Mouse (Mus musculus) large intestine, adult 2 months (tissue): ENCODE measurements around the gene Kcnq1. TPM values are rescaled to one million over a fixed set of nuclear protein-coding genes. Genes with fewer than 3 reads are reported as not detected.

ENCODE experiments used
- DNase-seq: peaks from one replicate; pipeline ENCODE4 v3.0.0-alpha.2; 2012; ENCODE audit warnings: low read depth, low spot score
- WGBS: fragments of 180-500 bp; shearing (Covaris S2); methylation state at CpG from one replicate; pipeline ENCODE4 v1.1.7; 2018; 5-methylcytosine and 5-hydroxymethylcytosine counted together
- polyA plus RNA-seq: library from polyadenylated mRNA; depleted of rRNA; stranded (reverse); fragments of >200 nt; gene quantifications from 2 replicates; pipeline ENCODE4 v1.2.3, GENCODE M21; 2012

Kcnq1 gene
- polyA plus RNA-seq, 1 experiment, result 52.6 TPM

GRCm38 (mm10) chr7:143433331-143433730 lies 327.2 kb downstream of the Kcnq1 start:
- 49% methylated on average over 7 of the region's 7 CpGs for WGBS
- DNase-seq, result no peak

GRCm38 (mm10) chr7:143437231-143437893 lies 331.2 kb downstream of the Kcnq1 start:
- DNase-seq, result no peak
- WGBS, result 42% methylated on average over 18 of the region's 18 CpGs

GRCm38 (mm10) chr7:143437894-143438581 lies 331.9 kb downstream of the Kcnq1 start:
- no peak for DNase-seq

GRCm38 (mm10) chr7:143438965-143439364 lies 332.8 kb downstream of the Kcnq1 start:
- WGBS, result 92% methylated on average over 1 of the region's 1 CpGs
- DNase-seq, result no peak

More at GRCm38 (mm10) chr7:143437894-143438581, 331.9 kb downstream of the Kcnq1 start:
- 6% methylated on average over 63 of the region's 63 CpGs for WGBS

- no peak for DNase-seq
- WGBS, result 60% methylated on average over 8 of the region's 8 CpGs
These were observed 338.4 kb downstream of the Kcnq1 start for GRCm38 (mm10) chr7:143444580-143444954.

- DNase-seq, result no peak
- 16% methylated on average over 55 of the region's 55 CpGs for WGBS
These were observed 338.9 kb downstream of the Kcnq1 start for GRCm38 (mm10) chr7:143444955-143445648.

- DNase-seq, result no peak
- WGBS, result 15% methylated on average over 52 of the region's 53 CpGs
These were observed 339.7 kb downstream of the Kcnq1 start for GRCm38 (mm10) chr7:143445651-143446460.

GRCm38 (mm10) chr7:143447130-143447529 lies 341.0 kb downstream of the Kcnq1 start:
- 51% methylated on average over 2 of the region's 2 CpGs for WGBS
- DNase-seq, result no peak

GRCm38 (mm10) chr7:143458963-143459331 lies 352.8 kb downstream of the Kcnq1 start:
- DNase-seq, result no peak
- 28% methylated on average over 38 of the region's 38 CpGs for WGBS

- DNase-seq, result no peak
- whole genome bisulfite sequencing, result 32% methylated on average over 100 of the region's 100 CpGs
These were observed 353.4 kb downstream of the Kcnq1 start for GRCm38 (mm10) chr7:143459332-143460211.

GRCm38 (mm10) chr7:143460217-143460834 lies 354.2 kb downstream of the Kcnq1 start:
- 47% methylated on average over 60 of the region's 60 CpGs for WGBS
- DNase-seq, result no peak

GRCm38 (mm10) chr7:143460874-143461273 lies 354.7 kb downstream of the Kcnq1 start, which contains the start of gene Cdkn1c:
Gene Cdkn1c (minus strand): TSS chr7:143461050.
- WGBS, result 27% methylated on average over 48 of the region's 48 CpGs
- DNase-seq, result no peak

GRCm38 (mm10) chr7:143461294-143461870 lies 355.2 kb downstream of the Kcnq1 start:
- 27% methylated on average over 27 of the region's 32 CpGs for WGBS
- no peak for DNase-seq

GRCm38 (mm10) chr7:143461920-143462319 lies 355.8 kb downstream of the Kcnq1 start:
- no peak for DNase-seq
- WGBS, result 72% methylated on average over 11 of the region's 11 CpGs

GRCm38 (mm10) chr7:143462516-143462915 lies 356.4 kb downstream of the Kcnq1 start:
- no peak for DNase-seq
- 84% methylated on average over 5 of the region's 5 CpGs for WGBS

- whole genome bisulfite sequencing, result 26% methylated on average over 11 of the region's 11 CpGs
- DNase-seq, result no peak
These were observed 357.8 kb downstream of the Kcnq1 start for GRCm38 (mm10) chr7:143463865-143464415.

- no peak for DNase-seq
- 18% methylated on average over 56 of the region's 56 CpGs for WGBS
These were observed 358.8 kb downstream of the Kcnq1 start for GRCm38 (mm10) chr7:143464811-143465560.
